Mouse (Mus musculus): ENCODE results near the gene Hebp1.

DNA sequence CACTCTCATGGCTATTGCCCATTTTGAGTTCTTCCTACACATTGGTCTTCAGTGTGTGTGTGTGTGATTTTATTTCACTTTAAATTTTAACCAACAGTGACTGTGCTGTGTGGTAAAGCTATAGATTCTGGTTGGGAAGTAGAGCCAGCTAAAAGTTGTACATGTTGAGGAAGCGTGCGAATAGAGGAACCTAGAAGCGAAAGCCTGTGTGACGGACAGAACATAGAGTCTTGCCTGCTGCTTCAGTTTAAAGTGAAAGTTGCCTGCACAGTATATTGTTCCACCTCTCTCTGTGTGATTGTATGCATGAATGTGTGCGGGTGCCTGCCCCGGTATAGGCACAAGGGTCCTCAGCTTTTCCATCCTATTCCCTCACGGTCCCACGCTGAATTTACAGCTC, 42.5 kb upstream of the Hebp1 start:
- TF ChIP-seq POLR2A (IDR thresholded peaks at IDR 0.05; ENCODE audit: low read depth, low read length) (no peak), CTCF (IDR thresholded peaks at IDR 0.05; ENCODE audit: extremely low read depth, insufficient read depth, insufficient read length, insufficient replicate concordance) (no peak)

Data from spleen, adult 2 months (tissue).